Mouse (Mus musculus): ENCODE data around the gene Cd37. TPM values are rescaled to one million over a fixed set of nuclear protein-coding genes. Genes with fewer than 3 reads are reported as not detected.
A peak's percentile ranks its signal among the peaks of the same experiment; 100 is the strongest.
"Not testable (repeated sequence)": the region's sequence is repeated elsewhere in the genome, so short reads cannot be mapped to it uniquely, and the experiment has no call there.

The Cd37 gene
- polyA plus RNA-seq, 1 experiment from 2014 or later: 3.0 TPM

DNA sequence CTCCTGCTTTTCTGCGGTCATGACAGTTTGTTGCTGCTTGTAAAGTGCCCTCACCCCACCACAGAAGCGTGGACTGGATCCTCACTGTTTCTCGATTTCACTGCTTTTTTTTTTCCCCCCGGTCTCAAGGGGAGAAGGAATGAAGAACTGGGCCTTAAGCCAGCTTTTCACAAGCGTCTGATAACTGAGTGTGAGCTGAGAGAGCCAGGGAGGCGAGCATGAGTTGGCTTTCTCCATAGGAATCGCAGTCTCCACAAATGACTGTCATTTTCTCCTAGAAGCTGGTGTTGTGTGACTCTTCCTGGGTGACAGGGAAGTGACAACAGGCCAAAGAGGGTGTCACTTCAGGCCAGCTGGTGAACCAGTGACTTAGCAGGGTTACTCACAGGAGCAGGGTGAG lies 23.4 kb upstream of the Cd37 start:
- peak; percentile 68 for ATAC-seq (ENCODE audit: low read depth)
- 23% methylated on average over 7 of the region's 7 CpGs for WGBS

DNA sequence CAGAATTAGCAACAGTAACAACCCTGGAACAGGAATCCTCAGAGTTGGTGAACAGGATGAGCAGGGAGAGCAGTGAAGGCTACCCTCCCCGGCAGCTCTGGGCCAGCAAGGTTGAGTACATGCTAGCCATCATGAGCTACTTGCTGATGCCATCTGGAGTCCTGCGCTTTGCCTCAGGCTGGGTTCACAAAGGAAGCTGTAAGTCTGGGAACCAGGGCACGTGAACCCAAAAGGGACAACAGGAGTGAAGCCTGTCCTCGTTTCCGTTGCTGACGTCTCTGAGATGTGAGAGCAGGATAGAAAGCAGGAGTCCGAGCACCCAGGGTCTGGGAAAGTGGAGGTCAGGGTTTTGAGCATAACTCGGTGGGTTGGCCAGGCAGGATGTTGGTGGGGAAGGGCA lies 20.4 kb upstream of the Cd37 start:
- no peak overlapping the region for H3K9ac ChIP-seq (ENCODE audit: low read length)
- no peak overlapping the region for H3K27ac ChIP-seq (ENCODE audit: low read length)
- peaks cover 3% of the 10 kb centered on the region; the same call in 1 of the 2 replicates for H3K4me1 ChIP-seq (replicated peaks; ENCODE audit: control insufficient read depth, insufficient read depth, low read length)
- peaks cover 2% of the 10 kb centered on the region; the same call in 1 of the 2 replicates for H3K27me3 ChIP-seq (ENCODE audit: control insufficient read depth, insufficient read depth, low read depth, low read length)
- no peak overlapping the region for H3K4me2 ChIP-seq (ENCODE audit: low read depth, low read length)
- no peak for ATAC-seq (ENCODE audit: low read depth)
- H3K9me3 ChIP-seq (ENCODE audit: control insufficient read depth, low read length): no peaks in the 10 kb centered on the region
- WGBS: 79% methylated on average over 8 of the region's 8 CpGs
- H3K36me3 ChIP-seq (ENCODE audit: control insufficient read depth, insufficient read depth, low read length): no peaks in the 10 kb centered on the region
- H3K4me3 ChIP-seq (ENCODE audit: low read length): no peak overlapping the region

More for the DNA sequence above, 23.4 kb upstream of the Cd37 start:
- H3K9me3 ChIP-seq (ENCODE audit: control insufficient read depth, low read length): no peaks in the 10 kb centered on the region
- no peak overlapping the region for H3K27ac ChIP-seq (ENCODE audit: low read length)
- no peaks in the 10 kb centered on the region for H3K36me3 ChIP-seq (ENCODE audit: control insufficient read depth, insufficient read depth, low read length)
- no peak overlapping the region for H3K9ac ChIP-seq (ENCODE audit: low read length)
- H3K27me3 ChIP-seq (ENCODE audit: control insufficient read depth, insufficient read depth, low read depth, low read length): peaks cover 2% of the 10 kb centered on the region; the same call in 1 of the 2 replicates
- H3K4me2 ChIP-seq (ENCODE audit: low read depth, low read length): no peak overlapping the region
- H3K4me1 ChIP-seq (replicated peaks; ENCODE audit: control insufficient read depth, insufficient read depth, low read length): peaks cover 3% of the 10 kb centered on the region; the same call in 1 of the 2 replicates
- H3K4me3 ChIP-seq (ENCODE audit: low read length): no peak overlapping the region

DNA sequence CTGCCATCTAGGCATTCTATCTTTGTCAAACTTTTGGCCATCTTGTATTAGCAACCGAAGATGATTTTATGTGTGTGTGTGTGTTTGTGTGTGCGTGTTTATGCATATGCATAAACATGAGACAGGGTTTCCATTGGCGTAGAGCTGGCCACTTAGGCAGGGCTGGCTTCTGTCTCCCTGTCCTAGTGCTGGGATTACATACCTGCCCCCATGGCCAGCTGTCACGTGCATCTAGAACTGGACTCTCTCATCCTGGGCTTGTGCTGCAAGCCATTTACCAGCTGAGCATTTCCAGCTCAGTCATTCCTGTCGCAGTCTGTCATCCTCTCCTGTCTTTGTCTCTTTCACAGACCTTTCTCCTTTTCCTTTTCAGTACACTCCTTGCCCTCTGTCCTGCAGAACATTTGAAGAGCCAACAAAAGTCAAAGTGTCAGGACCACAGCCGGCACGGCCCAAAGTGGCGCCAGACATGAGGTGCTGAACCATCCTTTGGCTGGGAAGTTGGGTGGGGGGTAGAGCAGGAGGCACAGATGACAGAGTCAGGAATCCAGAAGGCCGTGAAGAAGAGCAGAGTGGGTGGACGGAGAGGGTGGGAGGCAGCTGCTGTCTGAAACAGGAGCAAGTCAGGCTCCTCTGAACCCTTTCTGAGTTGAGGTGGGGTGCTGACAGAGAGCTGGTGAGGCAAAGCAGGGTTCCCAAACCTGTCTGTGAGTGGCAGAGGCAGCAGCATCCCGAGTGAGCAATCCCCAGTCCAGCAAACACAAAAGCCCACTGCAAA lies 18.3 kb upstream of the Cd37 start:
- Histone ChIP-seq H3K27ac (ENCODE audit: low read length) (no peak overlapping the region), H3K4me3 (ENCODE audit: low read length) (no peak overlapping the region), H3K9me3 (ENCODE audit: control insufficient read depth, low read length) (no peaks in the 10 kb centered on the region), H3K4me2 (ENCODE audit: low read depth, low read length) (no peak overlapping the region), H3K4me1 (replicated peaks; ENCODE audit: control insufficient read depth, insufficient read depth, low read length) (no peaks in the 10 kb centered on the region), H3K27me3 (ENCODE audit: control insufficient read depth, insufficient read depth, low read depth, low read length) (peaks cover 2% of the 10 kb centered on the region; the same call in 1 of the 2 replicates), H3K36me3 (ENCODE audit: control insufficient read depth, insufficient read depth, low read length) (no peaks in the 10 kb centered on the region), H3K9ac (ENCODE audit: low read length) (no peak overlapping the region)
- 44% methylated on average over 11 of the region's 11 CpGs for WGBS
- no peak for ATAC-seq (ENCODE audit: low read depth)

DNA sequence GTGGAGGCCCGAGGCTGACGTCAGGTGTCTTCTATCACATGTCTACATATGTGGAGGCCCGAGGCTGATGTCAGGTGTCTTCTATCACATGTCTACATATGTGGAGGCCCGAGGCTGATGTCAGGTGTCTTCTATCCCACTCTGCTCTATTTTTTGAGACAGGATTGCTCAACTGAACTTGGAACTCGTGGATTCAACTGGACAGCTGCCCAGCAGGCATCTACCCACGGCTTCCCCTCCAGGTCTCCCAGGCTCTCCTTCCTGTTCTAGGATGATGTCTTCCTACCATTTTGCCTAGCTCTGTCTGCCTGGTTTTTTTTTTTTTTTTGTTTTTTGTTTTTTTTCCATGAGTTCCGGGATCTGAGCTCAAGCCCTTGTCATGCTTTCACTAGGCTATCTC lies 16.9 kb upstream of the Cd37 start:
- H3K4me3 ChIP-seq (ENCODE audit: low read length); H3K36me3 ChIP-seq (ENCODE audit: control insufficient read depth, insufficient read depth, low read length); H3K27me3 ChIP-seq (ENCODE audit: control insufficient read depth, insufficient read depth, low read depth, low read length); H3K9me3 ChIP-seq (ENCODE audit: control insufficient read depth, low read length); H3K4me1 ChIP-seq (replicated peaks; ENCODE audit: control insufficient read depth, insufficient read depth, low read length); H3K27ac ChIP-seq (ENCODE audit: low read length); H3K4me2 ChIP-seq (ENCODE audit: low read depth, low read length); H3K9ac ChIP-seq (ENCODE audit: low read length); ATAC-seq (ENCODE audit: low read depth): not testable (repeated sequence)
- 54% methylated on average over 5 of the region's 7 CpGs for WGBS

DNA sequence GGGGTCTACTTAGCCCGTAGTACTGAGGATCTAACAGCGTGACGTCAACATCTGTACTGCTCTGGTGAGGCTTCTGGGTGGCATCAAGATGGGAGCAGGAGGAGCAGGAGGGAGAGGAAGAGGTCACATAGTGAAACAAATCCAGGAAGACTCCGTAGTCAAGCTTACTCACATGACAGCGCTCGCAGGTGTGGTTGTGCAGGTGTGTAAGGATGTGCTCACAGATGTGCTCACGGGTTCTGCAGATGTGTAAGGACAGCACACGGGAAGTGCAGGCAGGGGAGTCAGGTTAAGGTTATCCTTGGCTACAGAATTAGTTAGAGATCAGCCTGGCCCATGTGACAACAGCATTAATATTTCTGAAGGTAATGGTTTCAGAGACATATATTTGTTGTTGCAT lies 14.9 kb upstream of the Cd37 start:
- H3K4me1 ChIP-seq (replicated peaks; ENCODE audit: control insufficient read depth, insufficient read depth, low read length): no peaks in the 10 kb centered on the region
- no peak for ATAC-seq (ENCODE audit: low read depth)
- H3K4me3 ChIP-seq (ENCODE audit: low read length): no peak overlapping the region
- H3K27ac ChIP-seq (ENCODE audit: low read length): no peak overlapping the region
- no peaks in the 10 kb centered on the region for H3K36me3 ChIP-seq (ENCODE audit: control insufficient read depth, insufficient read depth, low read length)
- H3K9me3 ChIP-seq (ENCODE audit: control insufficient read depth, low read length): no peaks in the 10 kb centered on the region
- 78% methylated on average over 8 of the region's 8 CpGs for WGBS
- H3K27me3 ChIP-seq (ENCODE audit: control insufficient read depth, insufficient read depth, low read depth, low read length): no peaks in the 10 kb centered on the region
- no peak overlapping the region for H3K4me2 ChIP-seq (ENCODE audit: low read depth, low read length)
- H3K9ac ChIP-seq (ENCODE audit: low read length): no peak overlapping the region

DNA sequence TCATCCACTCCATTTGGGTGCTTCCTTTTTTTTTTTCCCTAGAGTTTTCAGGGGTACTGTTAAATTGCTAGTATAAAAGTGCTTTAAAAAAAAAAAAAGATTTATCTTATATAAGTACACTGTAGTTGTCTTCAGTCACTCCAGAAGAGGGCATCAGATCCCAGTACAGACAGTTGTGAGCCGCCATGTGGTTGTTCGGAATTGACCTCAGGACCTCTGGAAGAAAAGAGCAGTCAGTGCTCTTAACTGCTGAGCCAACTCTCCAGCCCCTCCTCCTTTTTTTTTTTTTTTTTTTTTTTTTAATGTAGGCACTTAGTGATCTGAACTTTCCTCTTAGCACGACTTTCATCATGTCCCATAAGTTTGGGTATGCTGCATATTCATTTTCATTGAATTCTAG lies 8.8 kb upstream of the Cd37 start:
- no peak for ATAC-seq (ENCODE audit: low read depth)
- Histone ChIP-seq H3K36me3 (ENCODE audit: control insufficient read depth, insufficient read depth, low read length) (no peaks in the 10 kb centered on the region), H3K27ac (ENCODE audit: low read length) (no peak overlapping the region), H3K4me3 (ENCODE audit: low read length) (no peak overlapping the region), H3K4me1 (replicated peaks; ENCODE audit: control insufficient read depth, insufficient read depth, low read length) (no peaks in the 10 kb centered on the region), H3K27me3 (ENCODE audit: control insufficient read depth, insufficient read depth, low read depth, low read length) (no peaks in the 10 kb centered on the region), H3K9me3 (ENCODE audit: control insufficient read depth, low read length) (no peaks in the 10 kb centered on the region), H3K4me2 (ENCODE audit: low read depth, low read length) (no peak overlapping the region), H3K9ac (ENCODE audit: low read length) (no peak overlapping the region)
- 33% methylated on average over 3 of the region's 3 CpGs for WGBS

DNA sequence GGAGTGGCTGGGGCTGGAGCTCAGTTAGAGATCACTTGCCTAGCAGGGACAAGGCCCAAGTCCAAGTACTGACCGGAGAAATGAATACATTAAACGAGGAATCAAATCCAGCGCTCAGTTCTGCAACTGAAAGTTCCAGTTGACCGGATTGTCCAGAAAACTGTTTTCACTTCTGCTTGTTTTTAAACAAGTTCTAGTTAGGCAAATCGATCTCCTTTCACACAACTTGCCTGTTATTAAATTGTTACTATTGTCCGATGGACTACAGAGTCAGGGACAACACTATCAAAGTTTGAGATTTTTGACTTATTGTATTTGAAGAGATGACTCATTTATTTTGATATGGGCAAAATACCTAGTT lies 2.5 kb upstream of the Cd37 start:
- no peak overlapping the region for H3K9ac ChIP-seq (ENCODE audit: low read length)
- 0 out of 2 replicates have a peak, but pooled peaks cover 4% of the 10 kb centered on the region for H3K4me1 ChIP-seq (replicated peaks; ENCODE audit: control insufficient read depth, insufficient read depth, low read length)
- 83% methylated on average over 6 of the region's 6 CpGs for WGBS
- ATAC-seq (ENCODE audit: low read depth): no peak
- H3K9me3 ChIP-seq (ENCODE audit: control insufficient read depth, low read length): no peaks in the 10 kb centered on the region
- no peak overlapping the region for H3K4me3 ChIP-seq (ENCODE audit: low read length)
- H3K27me3 ChIP-seq (ENCODE audit: control insufficient read depth, insufficient read depth, low read depth, low read length): no peaks in the 10 kb centered on the region
- no peaks in the 10 kb centered on the region for H3K36me3 ChIP-seq (ENCODE audit: control insufficient read depth, insufficient read depth, low read length)
- peak overlapping the region; percentile 53; the same call in 1 of the 2 replicates for H3K4me2 ChIP-seq (ENCODE audit: low read depth, low read length)
- H3K27ac ChIP-seq (ENCODE audit: low read length): no peak overlapping the region

DNA sequence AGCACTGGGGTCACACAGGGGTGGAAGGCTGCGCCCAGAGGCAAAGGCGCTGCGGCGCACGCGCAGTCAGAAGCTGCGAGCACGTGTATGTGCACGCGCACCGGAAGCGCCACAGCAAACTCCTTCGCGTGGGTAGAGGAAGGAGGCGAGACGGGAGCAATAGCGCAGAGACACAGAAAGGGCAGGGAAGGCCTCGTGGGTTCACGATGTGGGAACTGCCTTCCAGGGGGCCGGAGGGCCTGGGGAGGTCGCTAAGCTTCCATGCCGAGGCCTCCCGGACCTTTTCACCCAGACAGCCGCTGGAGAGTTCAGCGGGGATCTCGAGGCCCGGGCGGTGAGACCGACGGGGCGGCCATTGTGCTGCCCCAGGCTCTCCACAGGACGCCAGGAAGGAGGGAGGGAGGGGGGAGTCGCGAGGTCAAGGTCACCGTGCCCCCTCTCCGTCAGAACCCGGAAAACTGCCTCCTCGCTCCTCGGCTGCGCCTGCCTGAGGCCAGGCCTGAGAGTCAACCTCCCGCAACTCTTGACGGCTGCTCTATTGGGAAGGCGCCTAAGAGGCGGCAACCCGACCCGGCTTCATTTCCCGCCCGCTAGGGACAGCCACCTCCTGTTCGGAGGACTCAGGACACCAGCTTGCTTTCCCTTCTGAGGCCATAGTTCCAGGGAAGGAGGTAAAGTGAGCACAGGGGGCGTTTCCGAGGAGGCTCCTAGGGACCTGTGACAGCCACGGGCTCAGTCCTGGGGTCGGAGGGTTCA lies 1.9 kb upstream of the Cd37 start, which contains the start of gene Slc6a16:
Gene Slc6a16, plus strand, starts transcription at position 453 of the 756 bp plus-strand sequence.
- 16% methylated on average over 50 of the region's 53 CpGs for WGBS
- no peaks in the 10 kb centered on the region for H3K27me3 ChIP-seq (ENCODE audit: control insufficient read depth, insufficient read depth, low read depth, low read length)

DNA sequence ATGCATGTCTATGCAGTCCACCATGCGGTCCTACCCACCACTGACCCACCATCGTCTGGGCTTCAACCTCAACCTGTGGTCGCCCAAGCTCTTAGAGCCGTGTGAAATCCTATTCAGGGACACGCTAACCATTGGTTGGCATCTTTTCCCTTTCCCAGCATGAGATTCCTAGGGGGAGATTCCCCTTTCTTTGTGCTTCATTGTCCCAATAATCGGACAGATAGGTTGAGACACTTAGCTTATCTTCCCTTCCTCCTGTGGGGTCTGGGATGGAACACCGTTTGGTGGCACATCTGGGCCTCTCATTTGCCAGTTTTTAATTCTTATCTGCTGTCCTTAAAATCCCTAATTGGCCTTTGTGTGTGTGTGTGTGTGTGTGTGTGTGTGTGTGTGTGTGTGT lies 1.2 kb upstream of the Cd37 start:
- Histone ChIP-seq H3K9ac (ENCODE audit: low read length) (no peak overlapping the region), H3K4me2 (ENCODE audit: low read depth, low read length) (no peak overlapping the region), H3K9me3 (ENCODE audit: control insufficient read depth, low read length) (no peaks in the 10 kb centered on the region), H3K4me3 (ENCODE audit: low read length) (no peak overlapping the region), H3K27ac (ENCODE audit: low read length) (no peak overlapping the region), H3K4me1 (replicated peaks; ENCODE audit: control insufficient read depth, insufficient read depth, low read length) (peaks cover 4% of the 10 kb centered on the region), H3K36me3 (ENCODE audit: control insufficient read depth, insufficient read depth, low read length) (no peaks in the 10 kb centered on the region), H3K27me3 (ENCODE audit: control insufficient read depth, insufficient read depth, low read depth, low read length) (no peaks in the 10 kb centered on the region)
- ATAC-seq (ENCODE audit: low read depth): no peak
- 85% methylated on average over 7 of the region's 7 CpGs for WGBS

More for the DNA sequence above, 1.9 kb upstream of the Cd37 start, which contains the start of gene Slc6a16:
- Histone ChIP-seq H3K9ac (ENCODE audit: low read length) (peak within 1 kb of the TSS; percentile 42), H3K4me3 (ENCODE audit: low read length) (peak within 1 kb of the TSS; percentile 26), H3K36me3 (ENCODE audit: control insufficient read depth, insufficient read depth, low read length) (no peaks in the 10 kb centered on the region), H3K4me1 (replicated peaks; ENCODE audit: control insufficient read depth, insufficient read depth, low read length) (0 out of 2 replicates have a peak, but pooled peaks cover 4% of the 10 kb centered on the region), H3K4me2 (ENCODE audit: low read depth, low read length) (peak within 1 kb of the TSS; percentile 53), H3K27ac (ENCODE audit: low read length) (no peak within 1 kb of the TSS), H3K9me3 (ENCODE audit: control insufficient read depth, low read length) (no peaks in the 10 kb centered on the region)
- peak; percentile 41; the same call in 1 of the 2 replicates for ATAC-seq (ENCODE audit: low read depth)

Data from lung, embryonic 16.5 days (tissue).